Mouse (Mus musculus) cortical plate, adult 2 months (tissue): ENCODE measurements at regions not wholly inside any gene's neighbourhood (a gene's known extent, or its start where the extent isn't known, plus 50 kb on each side); places are given as distances from the start of the nearest gene placed in this dataset.
A peak's percentile ranks its signal among the peaks of the same experiment; 100 is the strongest.

Experiments used
- H3K27ac ChIP-seq: fragments of 200-500 bp; 2 replicates; pipeline ENCODE4 v1.5.1; 2012; ENCODE audit warnings: low read length, control low read depth, inconsistent platforms; ENCODE audit not compliant: insufficient read depth
- H3K4me1 ChIP-seq: fragments of 200-500 bp; 2 replicates; pipeline ENCODE4 v1.6.1; 2011; ENCODE audit warnings: low read length; ENCODE audit not compliant: control insufficient read depth, insufficient read depth
- H3K4me3 ChIP-seq: fragments of 200-500 bp; 2 replicates; pipeline ENCODE4 v1.5.1; 2011; ENCODE audit warnings: mild to moderate bottlenecking, low read length, control low read depth; ENCODE audit not compliant: insufficient read depth
- CTCF ChIP-seq: fragments of 200-500 bp; IDR thresholded peaks from 2 replicates; pipeline ENCODE4 v1.5.1; 2011; ENCODE audit warnings: mild to moderate bottlenecking, control low read depth, low read length; ENCODE audit not compliant: insufficient read depth; ENCODE audit errors: extremely low read depth
- POLR2A ChIP-seq: fragments of 200-500 bp; IDR thresholded peaks from 2 replicates; pipeline ENCODE4 v1.6.1; 2011; ENCODE audit warnings: mild to moderate bottlenecking, low read length, control low read depth; ENCODE audit not compliant: insufficient read depth; ENCODE audit errors: extremely low read depth

- Histone ChIP-seq H3K4me3 (no peak overlapping the region), H3K27ac (0 out of 2 replicates have a peak overlapping the region, but pooled peaks have one; percentile 14), H3K4me1 (peaks cover 2% of the 10 kb centered on the region; the same call in 1 of the 2 replicates)
- no peak for TF ChIP-seq CTCF
- no peak for TF ChIP-seq POLR2A
Observed at GRCm38 (mm10) chr4:148384251-148385230, 60.0 kb downstream of the Ubiad1 start.

- TF ChIP-seq POLR2A (no peak), CTCF (no peak)
- Histone ChIP-seq H3K4me1 (no peaks in the 10 kb centered on the region), H3K4me3 (no peak overlapping the region), H3K27ac (no peak overlapping the region)
Observed at GRCm38 (mm10) chr4:148380562-148380961, 64.0 kb downstream of the Ubiad1 start.

- Histone ChIP-seq H3K27ac (no peak overlapping the region), H3K4me1 (no peaks in the 10 kb centered on the region), H3K4me3 (no peak overlapping the region)
- TF ChIP-seq POLR2A: no peak
- TF ChIP-seq CTCF: no peak
Observed at GRCm38 (mm10) chr4:148378491-148378890, 66.1 kb downstream of the Ubiad1 start.

GRCm38 (mm10) chr4:148377368-148377767 is 67.2 kb downstream of the Ubiad1 start:
- TF ChIP-seq CTCF (no peak), POLR2A (no peak)
- Histone ChIP-seq H3K4me1 (no peaks in the 10 kb centered on the region), H3K4me3 (no peak overlapping the region), H3K27ac (no peak overlapping the region)

GRCm38 (mm10) chr4:148376439-148376838 is 68.1 kb downstream of the Ubiad1 start:
- Histone ChIP-seq H3K4me1 (no peaks in the 10 kb centered on the region), H3K4me3 (no peak overlapping the region), H3K27ac (no peak overlapping the region)
- TF ChIP-seq POLR2A (no peak), CTCF (no peak)

GRCm38 (mm10) chr4:148371489-148371888 is 73.1 kb downstream of the Ubiad1 start:
- TF ChIP-seq CTCF: no peak
- no peak for TF ChIP-seq POLR2A
- no peak overlapping the region for H3K27ac ChIP-seq
- no peak overlapping the region for H3K4me3 ChIP-seq

GRCm38 (mm10) chr4:148367671-148368070 is 76.9 kb downstream of the Ubiad1 start:
- no peak overlapping the region for H3K27ac ChIP-seq
- H3K4me1 ChIP-seq: no peaks in the 10 kb centered on the region
- no peak for TF ChIP-seq CTCF
- no peak for TF ChIP-seq POLR2A
- H3K4me3 ChIP-seq: no peak overlapping the region

More at GRCm38 (mm10) chr4:148371489-148371888, 73.1 kb downstream of the Ubiad1 start:
- no peaks in the 10 kb centered on the region for H3K4me1 ChIP-seq

- H3K4me3 ChIP-seq: no peak overlapping the region
- TF ChIP-seq POLR2A (no peak), CTCF (no peak)
Observed at GRCm38 (mm10) chr4:148365804-148366203, 78.0 kb upstream of the Disp3 start.

GRCm38 (mm10) chr4:148363366-148364121 is 75.8 kb upstream of the Disp3 start:
- Histone ChIP-seq H3K4me3 (no peak overlapping the region), H3K27ac (no peak overlapping the region), H3K4me1 (no peaks in the 10 kb centered on the region; the same call in 1 of the 2 replicates)
- TF ChIP-seq CTCF: no peak
- no peak for TF ChIP-seq POLR2A

More at GRCm38 (mm10) chr4:148365804-148366203, 78.0 kb upstream of the Disp3 start:
- no peaks in the 10 kb centered on the region for H3K4me1 ChIP-seq
- H3K27ac ChIP-seq: no peak overlapping the region

GRCm38 (mm10) chr4:148360931-148361330 is 73.2 kb upstream of the Disp3 start:
- Histone ChIP-seq H3K27ac (no peak overlapping the region), H3K4me3 (no peak overlapping the region), H3K4me1 (no peaks in the 10 kb centered on the region; the same call in 1 of the 2 replicates)
- TF ChIP-seq POLR2A (no peak), CTCF (no peak)
